Mouse (Mus musculus) erythroblast, embryonic 14.5 days (primary cell): ENCODE results near the gene Wdr77.

Experiments used
- GATA1 ChIP-seq: IDR thresholded peaks from 2 replicates; pipeline ENCODE4 v1.6.1; 2012; ENCODE audit warnings: low read length, inconsistent platforms, mixed read lengths
- TAL1 ChIP-seq: IDR thresholded peaks from 3 replicates; pipeline ENCODE4 v1.6.1; 2012; ENCODE audit warnings: low read length, inconsistent platforms, mixed read lengths

GRCm38 (mm10) chr3:105921959-105922358 is 37.2 kb upstream of the Wdr77 start:
- TF ChIP-seq TAL1 (no peak), GATA1 (no peak)
